Mouse (Mus musculus) kidney, adult 2 months (tissue): ENCODE results near the gene Selenbp1. TPM values are rescaled to one million over a fixed set of nuclear protein-coding genes. Genes with fewer than 3 reads are reported as not detected.

ENCODE experiments used
- DNase-seq: peaks from one replicate; pipeline ENCODE4 v3.0.0; 2021
- H3K27ac ChIP-seq: fragments of 200-500 bp; 2 replicates; pipeline ENCODE4 v1.5.1; 2012; ENCODE audit warnings: low read depth, low read length, control low read depth, inconsistent platforms; ENCODE audit not compliant: insufficient read depth
- H3K27me3 ChIP-seq: fragments of 200-500 bp; replicated peaks from 2 replicates; pipeline ENCODE4 v1.6.1; 2012; ENCODE audit warnings: mild to moderate bottlenecking, moderate library complexity, low read length, inconsistent platforms; ENCODE audit not compliant: control insufficient read depth, insufficient read depth
- H3K36me3 ChIP-seq: fragments of 200-500 bp; 2 replicates; pipeline ENCODE4 v1.6.1; 2012; ENCODE audit warnings: mild to moderate bottlenecking, moderate library complexity, low read length, inconsistent platforms; ENCODE audit not compliant: control insufficient read depth, insufficient read depth
- H3K4me1 ChIP-seq: fragments of 200-500 bp; 2 replicates; pipeline ENCODE4 v1.6.1; 2011; ENCODE audit warnings: low read length; ENCODE audit not compliant: control insufficient read depth, insufficient read depth
- H3K4me3 ChIP-seq: fragments of 200-500 bp; 2 replicates; pipeline ENCODE4 v1.5.1; 2011; ENCODE audit warnings: mild to moderate bottlenecking, low read depth, low read length, control low read depth; ENCODE audit not compliant: insufficient read depth
- CTCF ChIP-seq: fragments of 200-500 bp; conservative IDR thresholded peaks from 2 replicates; pipeline ENCODE4 v1.5.1; 2011; ENCODE audit warnings: low read depth, mild to moderate bottlenecking, control low read depth, low read length, moderate library complexity, mixed read lengths; ENCODE audit not compliant: insufficient read depth, insufficient read length
- POLR2A ChIP-seq: fragments of 200-500 bp; IDR thresholded peaks from one replicate; pipeline ENCODE4 v1.6.1; 2011; ENCODE audit warnings: low read depth, low read length, control low read depth
- WGBS: fragments of 180-500 bp; shearing (Covaris S2); methylation state at CpG from one replicate; pipeline ENCODE4 v1.1.7; 2018; 5-methylcytosine and 5-hydroxymethylcytosine counted together
- polyA plus RNA-seq: library from polyadenylated mRNA; depleted of rRNA; stranded (reverse); fragments of >200 nt; gene quantifications from 2 replicates; pipeline ENCODE4 v1.2.3, GENCODE M21; 2012

Gene Selenbp1
- polyA plus RNA-seq, 1 experiment, result 803 TPM

GRCm38 (mm10) chr3:94911050-94911693, 21.7 kb upstream of the Selenbp1 start:
- Histone ChIP-seq H3K4me1 (peaks cover 23% of the 10 kb centered on the region), H3K27ac (peak overlapping the region; percentile 75), H3K4me3 (no peak overlapping the region), H3K36me3 (no peaks in the 10 kb centered on the region), H3K27me3 (no peaks in the 10 kb centered on the region)
- 59% methylated on average over 2 of the region's 2 CpGs for WGBS
- no peak for TF ChIP-seq CTCF
- TF ChIP-seq POLR2A, result no peak
- DNase-seq, result peak; percentile 44

GRCm38 (mm10) chr3:94913801-94914200, 19.1 kb upstream of the Selenbp1 start:
- no peaks in the 10 kb centered on the region for H3K36me3 ChIP-seq
- H3K27me3 ChIP-seq, result no peaks in the 10 kb centered on the region
- peak overlapping the region; percentile 98 for H3K27ac ChIP-seq
- WGBS, result 22% methylated on average over 5 of the region's 5 CpGs
- TF ChIP-seq POLR2A (no peak), CTCF (no peak)
- peaks cover 36% of the 10 kb centered on the region for H3K4me1 ChIP-seq
- peak; percentile 83 for DNase-seq
- H3K4me3 ChIP-seq, result no peak overlapping the region

GRCm38 (mm10) chr3:94915903-94916741, 16.7 kb upstream of the Selenbp1 start:
- Histone ChIP-seq H3K4me1 (peaks cover 38% of the 10 kb centered on the region), H3K27me3 (no peaks in the 10 kb centered on the region), H3K36me3 (no peaks in the 10 kb centered on the region), H3K4me3 (no peak overlapping the region), H3K27ac (peak overlapping the region; percentile 62; the same call in 1 of the 2 replicates)
- 55% methylated on average over 7 of the region's 7 CpGs for WGBS
- DNase-seq, result peak; percentile 59
- TF ChIP-seq CTCF (no peak), POLR2A (no peak)

GRCm38 (mm10) chr3:94917816-94918361, 15.0 kb upstream of the Selenbp1 start:
- H3K4me1 ChIP-seq, result peaks cover 33% of the 10 kb centered on the region
- DNase-seq, result peak; percentile 94
- no peaks in the 10 kb centered on the region for H3K36me3 ChIP-seq
- 40% methylated on average over 14 of the region's 14 CpGs for WGBS
- H3K27me3 ChIP-seq, result no peaks in the 10 kb centered on the region
- H3K4me3 ChIP-seq, result peak overlapping the region; percentile 53
- H3K27ac ChIP-seq, result peak overlapping the region; percentile 100
- TF ChIP-seq POLR2A, result no peak
- TF ChIP-seq CTCF, result no peak

GRCm38 (mm10) chr3:94918845-94919244, 14.0 kb upstream of the Selenbp1 start:
- H3K27me3 ChIP-seq, result no peaks in the 10 kb centered on the region
- 51% methylated on average over 4 of the region's 4 CpGs for WGBS
- peak overlapping the region; percentile 100 for H3K27ac ChIP-seq
- peaks cover 29% of the 10 kb centered on the region for H3K4me1 ChIP-seq
- no peaks in the 10 kb centered on the region for H3K36me3 ChIP-seq
- TF ChIP-seq CTCF, result no peak
- no peak for TF ChIP-seq POLR2A
- no peak for DNase-seq
- H3K4me3 ChIP-seq, result no peak overlapping the region; the same call in 1 of the 2 replicates

GRCm38 (mm10) chr3:94921104-94921503, 11.8 kb upstream of the Selenbp1 start:
- DNase-seq, result no peak
- WGBS, result 53% methylated on average over 3 of the region's 3 CpGs
- H3K4me1 ChIP-seq, result peaks cover 17% of the 10 kb centered on the region; the same call in 1 of the 2 replicates
- H3K4me3 ChIP-seq, result no peak overlapping the region
- H3K36me3 ChIP-seq, result no peaks in the 10 kb centered on the region
- H3K27ac ChIP-seq, result no peak overlapping the region
- TF ChIP-seq CTCF, result no peak
- TF ChIP-seq POLR2A, result no peak
- no peaks in the 10 kb centered on the region for H3K27me3 ChIP-seq

GRCm38 (mm10) chr3:94922333-94922732, 10.5 kb upstream of the Selenbp1 start:
- H3K36me3 ChIP-seq, result no peaks in the 10 kb centered on the region
- 61% methylated on average over 3 of the region's 3 CpGs for whole genome bisulfite sequencing
- no peak overlapping the region for H3K27ac ChIP-seq
- no peak for DNase-seq
- TF ChIP-seq CTCF (no peak), POLR2A (no peak)
- no peak overlapping the region for H3K4me3 ChIP-seq
- H3K4me1 ChIP-seq, result peaks cover 14% of the 10 kb centered on the region; the same call in 1 of the 2 replicates
- no peaks in the 10 kb centered on the region for H3K27me3 ChIP-seq
